Comparison of ENCODE assay signal across 12 mouse cellular contexts in the genomic region with DNA sequence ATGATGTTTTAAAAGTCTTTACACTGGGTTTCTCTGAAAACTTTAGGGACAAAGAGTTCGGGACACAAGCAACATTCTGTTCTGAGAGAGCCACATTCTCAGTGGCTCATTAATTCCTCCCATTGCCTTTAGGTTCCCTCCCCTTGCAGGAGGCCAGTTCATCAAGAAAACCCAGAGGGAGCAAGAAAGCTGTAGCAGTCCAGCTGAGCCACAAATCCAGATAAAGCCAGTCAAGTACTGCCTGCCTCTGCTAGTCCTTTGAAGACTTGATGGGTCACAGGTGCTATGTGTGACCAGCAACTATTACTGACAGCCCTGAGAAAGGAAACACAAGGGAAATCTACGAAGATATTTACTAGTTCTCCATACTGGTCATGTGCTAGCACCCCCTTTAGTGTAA.
DNase-seq lines count a peak whose midpoint lies in the region; ATAC-seq and TF ChIP-seq lines count a peak whose summit lies in the region.
"Had no signal": no experiment of that assay in that cellular context is flagged by ENCODE, and none has a peak within 500 bp of the region (broad histone marks: within the 10 kb centered on the region; RNA-seq: fewer than 3 reads in every experiment).

No protein-coding gene starts in this region.

- H3K27ac ChIP-seq in gastrocnemius, adult 2 months, result peak overlapping the region; percentile 16; the same call in 1 of the 2 replicates
- no peak overlapping the region for H3K27ac ChIP-seq in embryonic facial prominence, embryonic 14.5 days (replicated peaks; ENCODE audit: low read depth, low read length)
- no peak overlapping the region for H3K27ac ChIP-seq in hindbrain, postnatal 0 days
- 0 out of 2 replicates have a peak overlapping the region, but pooled peaks have one; percentile 0 for H3K27ac ChIP-seq in midbrain, embryonic 13.5 days
- H3K27ac ChIP-seq in stomach, postnatal 0 days (replicated peaks), result no peak overlapping the region
- H3K27ac ChIP-seq: limb, embryonic 13.5 days; macrophage had no signal

- H3K27me3 ChIP-seq in embryonic facial prominence, embryonic 14.5 days (replicated peaks; ENCODE audit: control insufficient read depth, insufficient read depth, low read length), result no peaks in the 10 kb centered on the region
- H3K27me3 ChIP-seq in hindbrain, postnatal 0 days (ENCODE audit: insufficient read depth, low read length), result no peaks in the 10 kb centered on the region
- no peaks in the 10 kb centered on the region for H3K27me3 ChIP-seq in midbrain, embryonic 13.5 days
- H3K27me3 ChIP-seq in stomach, postnatal 0 days (ENCODE audit: control insufficient read depth, insufficient read depth, low read length), result no peaks in the 10 kb centered on the region
- H3K27me3 ChIP-seq: CH12.LX; limb, embryonic 13.5 days had no signal

- H3K36me3 ChIP-seq in embryonic facial prominence, embryonic 14.5 days (ENCODE audit: control insufficient read depth, insufficient read depth, low read length), result no peaks in the 10 kb centered on the region
- no peaks in the 10 kb centered on the region for H3K36me3 ChIP-seq in hindbrain, postnatal 0 days (ENCODE audit: insufficient read depth, low read length)
- H3K36me3 ChIP-seq in midbrain, embryonic 13.5 days, result no peaks in the 10 kb centered on the region
- H3K36me3 ChIP-seq in stomach, postnatal 0 days (ENCODE audit: control insufficient read depth, insufficient read depth, low read length), result no peaks in the 10 kb centered on the region
- H3K36me3 ChIP-seq: limb, embryonic 13.5 days had no signal

- DNase-seq in gastrocnemius, adult 2 months, result no peak
- DNase-seq in gastrocnemius, postnatal 14 days, result no peak
- DNase-seq in embryonic facial prominence, embryonic 14.5 days (ENCODE audit: low spot score), result peak; percentile 39
- DNase-seq in hindbrain, postnatal 0 days (ENCODE audit: low spot score), result peak; percentile 15
- DNase-seq in stomach, postnatal 0 days (ENCODE audit: low spot score), result no peak
- no peak for DNase-seq in right cerebral cortex, postnatal 25 days
- DNase-seq in right cerebral cortex, adult 18-20 months, result no peak
- DNase-seq: cerebellum, adult 2 months had no signal

- TF ChIP-seq CTCF in gastrocnemius, adult 2 months (IDR thresholded peaks at IDR 0.05), result no peak
- no peak for TF ChIP-seq CTCF in hindbrain, postnatal 0 days (IDR thresholded peaks at IDR 0.05; ENCODE audit: low read depth)
- TF ChIP-seq CTCF in stomach, postnatal 0 days (IDR thresholded peaks at IDR 0.05; ENCODE audit: low read depth), result no peak

- no peak for TF ChIP-seq EP300 in stomach, postnatal 0 days (optimal IDR thresholded peaks at IDR 0.05)

- H3K4me2 ChIP-seq in embryonic facial prominence, embryonic 14.5 days (ENCODE audit: low read depth, low read length), result no peak overlapping the region
- no peak overlapping the region for H3K4me2 ChIP-seq in hindbrain, postnatal 0 days (ENCODE audit: low read depth, low read length)
- H3K4me2 ChIP-seq in midbrain, embryonic 13.5 days (replicated peaks), result no peak overlapping the region
- H3K4me2 ChIP-seq in stomach, postnatal 0 days (replicated peaks; ENCODE audit: low read depth), result no peak overlapping the region
- H3K4me2 ChIP-seq: limb, embryonic 13.5 days had no signal

- H3K4me3 ChIP-seq in gastrocnemius, adult 2 months, result no peak overlapping the region
- H3K4me3 ChIP-seq in embryonic facial prominence, embryonic 14.5 days (ENCODE audit: low read depth, low read length), result no peak overlapping the region
- H3K4me3 ChIP-seq in hindbrain, postnatal 0 days (ENCODE audit: low read length), result no peak overlapping the region
- no peak overlapping the region for H3K4me3 ChIP-seq in midbrain, embryonic 13.5 days (replicated peaks)
- H3K4me3 ChIP-seq in stomach, postnatal 0 days (ENCODE audit: low read depth, low read length), result no peak overlapping the region
- H3K4me3 ChIP-seq: limb, embryonic 13.5 days had no signal

- no peak for ATAC-seq in embryonic facial prominence, embryonic 14.5 days (ENCODE audit: low read depth)
- ATAC-seq in hindbrain, postnatal 0 days, result peak; percentile 49; the same call in 1 of the 2 replicates
- ATAC-seq in midbrain, embryonic 13.5 days, result peak; percentile 89
- ATAC-seq in stomach, postnatal 0 days (ENCODE audit: low FRiP score, low TSS enrichment), result no peak

- H3K4me1 ChIP-seq in embryonic facial prominence, embryonic 14.5 days (ENCODE audit: control insufficient read depth, insufficient read depth, low read length), result peaks cover 6% of the 10 kb centered on the region
- peaks cover 13% of the 10 kb centered on the region; the same call in 1 of the 2 replicates for H3K4me1 ChIP-seq in hindbrain, postnatal 0 days (ENCODE audit: insufficient read depth, low read length)
- H3K4me1 ChIP-seq in midbrain, embryonic 13.5 days (replicated peaks), result peaks cover 33% of the 10 kb centered on the region
- H3K4me1 ChIP-seq in stomach, postnatal 0 days (replicated peaks; ENCODE audit: control insufficient read depth, insufficient read depth), result no peaks in the 10 kb centered on the region

- intact Hi-C loops in gastrocnemius, adult 2 months (cut with DNase I), result no loop called here
- intact Hi-C loops in gastrocnemius, postnatal 14 days (cut with DNase I; ENCODE audit: low total_unique reads), result no loop called here

- 41% methylated on average over 2 of the region's 2 CpGs for WGBS in embryonic facial prominence, embryonic 14.5 days
- WGBS in hindbrain, postnatal 0 days, result 27% methylated on average over 2 of the region's 2 CpGs
- 18% methylated on average over 2 of the region's 2 CpGs for WGBS in midbrain, embryonic 13.5 days
- 59% methylated on average over 2 of the region's 2 CpGs for WGBS in stomach, postnatal 0 days

- no peaks in the 10 kb centered on the region for H3K9me3 ChIP-seq in embryonic facial prominence, embryonic 14.5 days (ENCODE audit: control insufficient read depth, low read length)
- no peaks in the 10 kb centered on the region for H3K9me3 ChIP-seq in hindbrain, postnatal 0 days (ENCODE audit: low read length)
- H3K9me3 ChIP-seq in midbrain, embryonic 13.5 days, result no peaks in the 10 kb centered on the region
- no peaks in the 10 kb centered on the region for H3K9me3 ChIP-seq in stomach, postnatal 0 days (ENCODE audit: control insufficient read depth, low read length)
- H3K9me3 ChIP-seq: limb, embryonic 13.5 days had no signal

- no peak overlapping the region for H3K9ac ChIP-seq in embryonic facial prominence, embryonic 14.5 days (ENCODE audit: low read depth, low read length)
- H3K9ac ChIP-seq in hindbrain, postnatal 0 days (replicated peaks; ENCODE audit: low read length), result no peak overlapping the region
- no peak overlapping the region for H3K9ac ChIP-seq in midbrain, embryonic 13.5 days (replicated peaks)
- no peak overlapping the region for H3K9ac ChIP-seq in stomach, postnatal 0 days (ENCODE audit: low read length)
- H3K9ac ChIP-seq: limb, embryonic 13.5 days had no signal

Comparison
In these comparisons a context has a peak if more than half of its experiments do, and no peak if none do; other contexts are left out.
1. DNase-seq: peak in embryonic facial prominence, embryonic 14.5 days (single experiment) and hindbrain, postnatal 0 days (single experiment); none in gastrocnemius, adult 2 months (single experiment), gastrocnemius, postnatal 14 days (single experiment), stomach, postnatal 0 days (single experiment), right cerebral cortex, postnatal 25 days (single experiment) and right cerebral cortex, adult 18-20 months (single experiment).
2. H3K27ac ChIP-seq: peak in gastrocnemius, adult 2 months (single experiment) and midbrain, embryonic 13.5 days (single experiment); none in embryonic facial prominence, embryonic 14.5 days (single experiment), hindbrain, postnatal 0 days (single experiment) and stomach, postnatal 0 days (single experiment).
3. ATAC-seq: peak in hindbrain, postnatal 0 days (single experiment) and midbrain, embryonic 13.5 days (single experiment); none in embryonic facial prominence, embryonic 14.5 days (single experiment) and stomach, postnatal 0 days (single experiment).